Mouse (Mus musculus): ENCODE measurements around the gene Cdk14.

DNA sequence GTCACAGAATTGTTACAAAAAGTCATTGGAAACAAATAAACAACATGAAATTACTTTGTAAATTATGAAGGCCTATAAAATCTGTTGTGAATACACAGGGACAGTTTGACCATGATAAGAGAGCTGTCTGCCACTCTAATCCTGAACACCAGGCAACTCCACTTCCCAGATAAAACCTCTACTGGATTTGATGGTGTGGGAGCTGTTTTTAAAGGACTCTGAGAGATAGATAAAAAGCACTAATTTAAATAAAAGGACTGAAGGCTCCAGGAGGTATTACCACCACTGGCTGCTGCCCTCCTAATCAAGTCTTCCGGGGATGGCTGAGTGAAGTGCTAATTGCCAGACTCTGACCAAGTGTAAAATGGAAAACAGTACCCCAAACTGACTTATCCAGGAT, 66.2 kb downstream of the Cdk14 start:
- no peak for TF ChIP-seq CTCF (IDR thresholded peaks at IDR 0.05; ENCODE audit: insufficient read depth, low read depth, low read length)
- no peak for TF ChIP-seq POLR2A (IDR thresholded peaks at IDR 0.05; ENCODE audit: insufficient read depth, low read depth, low read length)

All from olfactory bulb, adult 2 months (tissue).